Mouse (Mus musculus) liver, adult (tissue): ENCODE measurements around the gene Wnt2b.

Source experiments
- GATA4 ChIP-seq: IDR thresholded peaks from 2 replicates; pipeline ENCODE4 v1.6.1; 2014; ENCODE audit warnings: mild to moderate bottlenecking, low read length; ENCODE audit not compliant: insufficient replicate concordance

Wnt2b gene

GRCm38 (mm10) chr3:104987884-104988283, 26.2 kb upstream of the Wnt2b start:
- TF ChIP-seq GATA4: no peak

GRCm38 (mm10) chr3:104979735-104980134, 18.0 kb upstream of the Wnt2b start:
- no peak for TF ChIP-seq GATA4

GRCm38 (mm10) chr3:104967548-104968300, 6.0 kb upstream of the Wnt2b start:
- no peak; the same call in 1 of the 2 replicates for TF ChIP-seq GATA4

- no peak for TF ChIP-seq GATA4
Observed at GRCm38 (mm10) chr3:104965991-104966554, 4.4 kb upstream of the Wnt2b start.

- no peak for TF ChIP-seq GATA4
Observed at GRCm38 (mm10) chr3:104965070-104965855, 3.5 kb upstream of the Wnt2b start.

- TF ChIP-seq GATA4: no peak
Observed at GRCm38 (mm10) chr3:104963331-104964276, 1.9 kb upstream of the Wnt2b start.

- no peak for TF ChIP-seq GATA4
Observed at GRCm38 (mm10) chr3:104962866-104963265, 1.1 kb upstream of the Wnt2b start.

GRCm38 (mm10) chr3:104962141-104962611, 455 bp upstream of the Wnt2b start:
- no peak for TF ChIP-seq GATA4

GRCm38 (mm10) chr3:104960026-104961000, 1.4 kb downstream of the Wnt2b start:
- no peak for TF ChIP-seq GATA4

GRCm38 (mm10) chr3:104956131-104956581, 5.6 kb downstream of the Wnt2b start:
- TF ChIP-seq GATA4: no peak

GRCm38 (mm10) chr3:104954551-104954950, 7.2 kb downstream of the Wnt2b start:
- TF ChIP-seq GATA4: no peak

GRCm38 (mm10) chr3:104954137-104954536, 7.6 kb downstream of the Wnt2b start:
- TF ChIP-seq GATA4: no peak

GRCm38 (mm10) chr3:104952891-104953670, 8.6 kb downstream of the Wnt2b start:
- no peak for TF ChIP-seq GATA4
